Mouse (Mus musculus) lung, embryonic 15.5 days (tissue): ENCODE results near the gene Eml6. TPM values are rescaled to one million over a fixed set of nuclear protein-coding genes. Genes with fewer than 3 reads are reported as not detected.

Experiments used
- ATAC-seq: fragments of 200-750 bp; cut with Nextera tagmentation; 2 replicates; pipeline ENCODE4 v1.8.0; 2017; ENCODE audit warnings: moderate number of reproducible peaks, borderline replicate concordance; ENCODE audit not compliant: low FRiP score, low TSS enrichment; ENCODE audit errors: extremely low read depth
- H3K27ac ChIP-seq: fragments of 300-500 bp; sonication (generic); 2 replicates; pipeline ENCODE4 v1.5.1; 2015; ENCODE audit warnings: moderate library complexity, mild to moderate bottlenecking, inconsistent platforms
- H3K27me3 ChIP-seq: fragments of 300-500 bp; sonication (generic); 2 replicates; pipeline ENCODE4 v1.6.1; 2015; ENCODE audit warnings: inconsistent platforms
- H3K36me3 ChIP-seq: fragments of 300-500 bp; sonication (generic); 2 replicates; pipeline ENCODE4 v1.6.1; 2015; ENCODE audit warnings: inconsistent platforms
- H3K4me1 ChIP-seq: fragments of 300-500 bp; sonication (generic); 2 replicates; pipeline ENCODE4 v1.6.1; 2015; ENCODE audit warnings: inconsistent platforms
- H3K4me2 ChIP-seq: fragments of 300-500 bp; sonication (generic); 2 replicates; pipeline ENCODE4 v1.6.1; 2015; ENCODE audit warnings: inconsistent platforms, mild to moderate bottlenecking, moderate library complexity
- H3K4me3 ChIP-seq: fragments of 300-500 bp; sonication (generic); 2 replicates; pipeline ENCODE4 v1.5.1; 2015; ENCODE audit warnings: mild to moderate bottlenecking, inconsistent platforms
- H3K9ac ChIP-seq: fragments of 300-500 bp; sonication (generic); 2 replicates; pipeline ENCODE4 v1.6.1; 2015; ENCODE audit warnings: inconsistent platforms
- H3K9me3 ChIP-seq: fragments of 300-500 bp; sonication (generic); 2 replicates; pipeline ENCODE4 v1.6.1; 2016; ENCODE audit warnings: inconsistent platforms
- WGBS: fragments of 180-500 bp; shearing (Covaris S2); methylation state at CpG from one replicate; pipeline ENCODE4 v1.1.7; 2015; 5-methylcytosine and 5-hydroxymethylcytosine counted together
- polyA plus RNA-seq: library from polyadenylated mRNA; unstranded; fragments of >200 nt; fragmentation: Nextera tagmentation; extraction: Ambion mirVana; gene quantifications from 2 replicates; pipeline ENCODE4 v1.2.1, GENCODE M21; 2015

Gene Eml6
- polyA plus RNA-seq, 1 experiment from 2014 or later = 0.69 TPM

DNA sequence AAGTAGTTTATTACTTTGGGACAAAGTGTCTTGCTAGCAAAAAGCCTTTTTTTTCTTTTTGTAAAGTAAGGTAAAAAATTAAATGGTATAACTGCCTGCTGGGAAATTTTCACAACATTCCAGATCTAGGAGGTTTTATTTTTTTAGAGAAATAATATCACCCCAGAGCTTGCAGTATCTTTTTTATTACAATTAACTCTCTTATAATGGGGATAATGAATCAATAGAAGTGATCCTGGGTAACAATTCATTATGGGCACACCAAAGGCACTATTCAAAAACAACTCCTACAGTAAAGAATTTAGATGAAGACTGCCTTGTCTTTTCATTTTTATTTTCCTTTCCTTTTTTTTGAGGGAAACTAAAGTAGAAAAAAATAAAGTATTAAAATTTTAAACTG is 331.1 kb downstream of the Eml6 start:
- ATAC-seq = no peak
- H3K9me3 ChIP-seq = no peaks in the 10 kb centered on the region
- no peak overlapping the region for H3K27ac ChIP-seq
- H3K4me2 ChIP-seq = peak overlapping the region; percentile 61; the same call in 1 of the 2 replicates
- H3K27me3 ChIP-seq = no peaks in the 10 kb centered on the region
- H3K9ac ChIP-seq = no peak overlapping the region
- H3K4me1 ChIP-seq = peaks cover 12% of the 10 kb centered on the region
- no peaks in the 10 kb centered on the region for H3K36me3 ChIP-seq
- H3K4me3 ChIP-seq = no peak overlapping the region

DNA sequence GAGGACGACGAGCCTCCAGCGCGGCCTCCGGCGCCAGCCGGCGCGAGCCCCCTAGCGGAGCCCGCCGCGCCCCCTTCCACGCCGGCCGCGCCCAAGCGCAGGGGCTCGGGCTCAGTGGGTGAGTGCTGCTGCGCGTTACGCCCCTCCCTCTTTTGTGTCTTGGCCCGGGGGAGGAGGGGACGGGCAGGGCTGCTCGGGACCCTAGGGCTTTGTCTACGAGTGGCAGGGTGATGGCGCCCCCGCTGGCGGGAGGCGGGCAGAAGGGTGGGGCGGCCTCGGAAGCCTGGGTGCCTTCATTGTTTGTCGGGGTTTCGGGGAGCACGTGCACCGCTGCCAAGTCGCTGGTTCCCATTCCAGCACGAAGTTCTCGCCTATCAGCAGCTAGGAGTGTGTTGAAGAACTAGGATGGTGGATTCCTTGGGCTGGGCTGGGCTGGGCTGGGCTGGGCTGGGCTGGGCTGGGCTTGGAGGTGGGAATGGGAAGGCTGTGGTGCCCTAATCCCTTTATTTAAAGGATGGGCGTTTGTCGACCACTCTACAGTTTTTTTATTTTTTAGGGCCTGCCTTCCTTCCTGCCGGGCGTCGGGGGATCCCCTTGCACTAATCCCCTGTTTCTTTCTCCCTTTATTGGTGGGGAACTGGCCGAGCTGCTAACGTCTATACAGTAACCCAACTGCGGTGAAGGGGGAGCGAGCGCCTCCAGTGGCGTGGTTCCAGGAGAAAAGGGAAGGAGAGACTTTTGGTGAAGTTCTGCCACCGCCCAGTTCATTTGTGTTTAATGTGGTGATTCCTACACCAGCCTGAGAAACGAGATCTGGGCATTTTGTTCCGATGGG is 332.0 kb downstream of the Eml6 start:
- WGBS = under 1% methylated on average over 50 of the region's 53 CpGs
- peak overlapping the region; percentile 99 for H3K4me3 ChIP-seq
- H3K27ac ChIP-seq = peak overlapping the region; percentile 99
- H3K27me3 ChIP-seq = no peaks in the 10 kb centered on the region
- no peaks in the 10 kb centered on the region for H3K36me3 ChIP-seq
- H3K4me2 ChIP-seq = peak overlapping the region; percentile 61
- peaks cover 12% of the 10 kb centered on the region for H3K4me1 ChIP-seq
- no peaks in the 10 kb centered on the region for H3K9me3 ChIP-seq
- ATAC-seq = peak; percentile 89
- peak overlapping the region; percentile 98 for H3K9ac ChIP-seq

Other genes with a start within 250 kb of the Eml6 start
- 0.11 and 0.14 TPM in 2 replicates for gene 4931440F15Rik, start 200.4 kb downstream of the Eml6 start, polyA plus RNA-seq
- gene Sptbn1, start 242.1 kb upstream of the Eml6 start, polyA plus RNA-seq = 155 and 163 TPM in 2 replicates